Mouse (Mus musculus): ENCODE results near the gene Abl2. TPM values are rescaled to one million over a fixed set of nuclear protein-coding genes. Genes with fewer than 3 reads are reported as not detected.
"Not testable (repeated sequence)": the region's sequence is repeated elsewhere in the genome, so short reads cannot be mapped to it uniquely, and the experiment has no call there.

The Abl2 gene
- 21.4 and 29.2 TPM in 2 replicates for total RNA-seq (2014; rRNA removed)
- polyA plus RNA-seq (2015; fragmentation: Nextera tagmentation; extraction: Ambion mirVana), result 2.8 and 4.6 TPM in 2 replicates

DNA sequence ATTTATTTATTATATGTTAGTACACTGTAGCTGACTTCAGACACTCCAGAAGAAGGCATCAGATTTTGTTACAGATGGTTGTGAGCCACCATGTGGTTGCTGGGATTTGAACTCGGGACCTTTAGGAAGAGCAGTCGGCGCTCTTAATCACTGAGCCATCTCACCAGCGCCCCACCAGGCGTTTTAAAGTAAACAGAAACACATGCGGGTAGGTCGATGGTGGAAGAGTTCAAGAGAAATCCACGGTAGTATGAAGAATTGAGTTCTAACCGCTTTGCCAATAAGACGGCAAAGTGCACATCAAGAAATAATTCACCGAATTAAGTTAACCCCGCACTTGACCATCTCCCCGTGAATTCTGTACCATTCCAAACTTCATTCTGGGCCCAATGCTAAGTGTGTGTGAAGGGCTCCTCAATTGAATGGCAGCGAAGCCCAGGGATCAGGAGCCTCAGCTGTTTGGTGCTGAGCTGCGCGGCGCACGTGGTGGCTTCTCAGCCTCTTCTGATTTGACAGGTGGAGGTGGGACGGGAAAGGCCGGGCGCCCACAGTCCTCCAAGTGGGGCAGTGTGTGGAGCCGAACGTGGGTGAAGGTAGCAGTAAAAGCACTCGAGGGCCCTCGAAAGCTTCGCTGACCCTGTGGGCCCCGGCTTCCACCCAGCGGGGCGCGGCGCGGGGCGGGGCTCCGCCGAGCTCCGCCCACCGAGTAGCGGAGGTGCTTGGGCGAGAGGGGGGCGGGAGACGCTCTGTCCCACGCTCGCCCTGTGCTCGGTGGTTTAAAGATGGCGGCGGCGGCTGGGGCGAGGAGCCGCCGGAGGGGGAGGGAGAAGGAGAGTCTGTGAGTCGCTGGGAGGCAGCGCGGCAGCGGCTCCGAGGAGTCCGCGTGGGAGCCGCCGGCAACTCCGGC lies at the start of gene Abl2:
Gene Abl2 (plus strand): TSS at position 763 of the 907 bp plus-strand sequence.
- peak; percentile 30; the same call in 1 of the 2 replicates for TF ChIP-seq CTCF (IDR thresholded peaks at IDR 0.05; ENCODE audit: low read depth)
- H3K27me3 ChIP-seq (ENCODE audit: insufficient read depth, low read length), result no peaks in the 10 kb centered on the region
- peak within 1 kb of the TSS; percentile 99 for H3K27ac ChIP-seq (ENCODE audit: low read depth, low read length)
- peak; percentile 98 for ATAC-seq
- WGBS, result 7% methylated on average over 60 of the region's 60 CpGs
- peaks cover 4% of the 10 kb centered on the region; the same call in 1 of the 2 replicates for H3K4me1 ChIP-seq (ENCODE audit: insufficient read depth)
- DNase-seq, result peak; percentile 94
- no peaks in the 10 kb centered on the region for H3K9me3 ChIP-seq (ENCODE audit: low read length)
- H3K36me3 ChIP-seq (ENCODE audit: insufficient read depth), result no peaks in the 10 kb centered on the region
- peak within 1 kb of the TSS; percentile 96 for H3K9ac ChIP-seq
- H3K4me3 ChIP-seq (ENCODE audit: low read depth, low read length), result peak within 1 kb of the TSS; percentile 95
- peak within 1 kb of the TSS; percentile 52 for H3K4me2 ChIP-seq (ENCODE audit: low read depth)

DNA sequence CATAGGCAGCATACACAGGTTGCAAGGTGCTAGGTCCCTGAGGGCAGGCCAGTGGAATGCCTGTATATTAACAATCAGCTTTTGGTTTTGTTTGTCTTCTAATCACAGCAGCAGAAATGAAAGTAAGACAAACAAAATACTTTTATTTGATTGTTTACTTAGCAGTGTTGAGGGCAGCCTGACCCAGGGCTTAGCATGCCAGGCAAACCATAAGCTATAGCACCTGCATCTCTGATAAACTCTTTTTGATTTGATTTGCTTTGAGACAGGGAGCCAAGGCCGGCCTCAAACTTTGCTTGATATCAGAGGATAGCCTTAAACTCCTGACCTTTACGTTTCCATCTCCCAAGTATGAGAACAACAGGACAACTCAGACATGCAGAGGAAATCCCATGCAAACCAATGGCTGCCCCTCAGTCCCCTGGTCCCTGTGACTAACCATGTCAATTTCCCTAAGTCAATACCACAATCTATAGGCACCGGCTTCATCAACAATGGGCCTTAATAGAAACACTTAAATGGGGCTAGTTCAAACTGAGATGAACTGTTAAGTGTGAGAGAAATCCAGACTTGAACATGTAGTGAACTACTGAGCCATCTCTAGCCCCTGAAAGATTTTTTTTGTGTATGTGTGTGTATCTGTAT lies 38.3 kb upstream of the Abl2 start:
- H3K4me1 ChIP-seq (ENCODE audit: insufficient read depth), result no peaks in the 10 kb centered on the region
- DNase-seq, result no peak
- H3K4me2 ChIP-seq (ENCODE audit: low read depth), result no peak overlapping the region
- no peak for ATAC-seq
- no peaks in the 10 kb centered on the region for H3K36me3 ChIP-seq (ENCODE audit: insufficient read depth)
- TF ChIP-seq CTCF (IDR thresholded peaks at IDR 0.05; ENCODE audit: low read depth), result no peak
- 92% methylated on average over 3 of the region's 3 CpGs for WGBS
- H3K27ac ChIP-seq (ENCODE audit: low read depth, low read length), result no peak overlapping the region
- no peaks in the 10 kb centered on the region for H3K27me3 ChIP-seq (ENCODE audit: insufficient read depth, low read length)
- H3K9ac ChIP-seq, result no peak overlapping the region
- no peaks in the 10 kb centered on the region for H3K9me3 ChIP-seq (ENCODE audit: low read length)
- no peak overlapping the region for H3K4me3 ChIP-seq (ENCODE audit: low read depth, low read length)

DNA sequence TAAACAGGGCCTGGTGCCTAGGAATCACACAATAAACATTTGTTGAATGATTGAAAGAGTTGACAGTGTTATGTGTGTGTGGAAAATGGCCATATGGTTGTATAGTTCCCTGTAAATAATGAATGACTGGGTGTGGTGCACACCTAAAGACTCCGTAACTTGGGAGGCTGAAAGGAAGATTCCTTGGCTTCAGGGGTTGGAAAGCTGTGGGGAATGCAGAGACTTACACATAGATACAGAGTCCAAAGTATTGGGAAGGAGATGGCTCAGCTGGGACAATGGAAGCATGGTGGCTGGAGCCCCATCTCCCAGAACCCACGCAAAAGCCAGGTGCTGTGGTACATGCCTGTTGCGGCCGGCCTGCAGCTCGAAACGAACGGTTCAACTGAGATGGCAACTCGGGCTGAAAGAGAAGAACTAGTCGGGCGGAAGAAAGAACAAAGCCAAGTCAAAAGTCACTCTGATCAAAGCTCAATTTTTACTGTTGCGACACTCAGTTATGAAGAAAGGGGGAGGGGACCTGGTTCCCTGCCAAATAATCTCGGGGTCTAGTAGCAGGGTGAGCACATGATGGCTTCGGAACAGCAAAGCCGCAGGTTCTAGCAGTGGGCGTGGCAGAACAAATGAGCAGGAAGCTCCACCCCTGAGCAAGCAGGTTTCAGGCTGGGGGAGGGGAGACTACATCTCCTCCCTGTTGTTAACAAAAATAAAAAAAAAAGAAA lies 36.6 kb upstream of the Abl2 start:
- TF ChIP-seq CTCF (IDR thresholded peaks at IDR 0.05; ENCODE audit: low read depth), result no peak
- Histone ChIP-seq H3K9me3 (ENCODE audit: low read length) (no peaks in the 10 kb centered on the region), H3K36me3 (ENCODE audit: insufficient read depth) (no peaks in the 10 kb centered on the region), H3K27me3 (ENCODE audit: insufficient read depth, low read length) (no peaks in the 10 kb centered on the region), H3K27ac (ENCODE audit: low read depth, low read length) (no peak overlapping the region), H3K4me2 (ENCODE audit: low read depth) (0 out of 2 replicates have a peak overlapping the region, but pooled peaks have one; percentile 15), H3K9ac (no peak overlapping the region), H3K4me1 (ENCODE audit: insufficient read depth) (no peaks in the 10 kb centered on the region), H3K4me3 (ENCODE audit: low read depth, low read length) (no peak overlapping the region)
- 37% methylated on average over 15 of the region's 15 CpGs for WGBS
- DNase-seq (no peak), ATAC-seq (no peak)

DNA sequence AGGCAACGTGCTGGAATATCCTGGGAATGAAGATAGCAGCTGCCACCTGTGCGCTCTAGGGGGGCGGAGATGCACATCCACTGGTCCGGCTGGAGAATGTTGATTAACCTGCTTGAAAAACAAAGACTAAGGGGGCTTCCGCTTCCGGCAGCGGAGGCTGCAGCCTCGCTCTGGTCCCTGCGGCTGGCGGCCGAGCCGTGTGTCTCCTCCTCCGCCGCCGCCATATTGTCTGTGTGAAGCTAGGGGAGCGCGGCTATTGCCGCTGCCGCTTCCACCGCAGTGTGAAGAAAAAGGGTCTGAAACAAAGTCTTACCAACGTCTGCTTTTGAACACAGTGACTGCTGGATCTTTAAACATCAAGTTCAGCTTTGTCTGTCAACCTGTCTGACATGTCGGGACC lies 34.7 kb upstream of the Abl2 start, which contains the start of gene Gm10031:
Gene Gm10031 (plus strand): TSS at position 171 of the 400 bp plus-strand sequence.
- H3K27ac ChIP-seq (ENCODE audit: low read depth, low read length); H3K4me3 ChIP-seq (ENCODE audit: low read depth, low read length); H3K36me3 ChIP-seq (ENCODE audit: insufficient read depth); H3K4me2 ChIP-seq (ENCODE audit: low read depth); H3K9ac ChIP-seq; H3K27me3 ChIP-seq (ENCODE audit: insufficient read depth, low read length); H3K4me1 ChIP-seq (ENCODE audit: insufficient read depth); H3K9me3 ChIP-seq (ENCODE audit: low read length); DNase-seq: not testable (repeated sequence)
- ATAC-seq, result peak; percentile 92
- 94% methylated on average over 21 of the region's 22 CpGs for WGBS

DNA sequence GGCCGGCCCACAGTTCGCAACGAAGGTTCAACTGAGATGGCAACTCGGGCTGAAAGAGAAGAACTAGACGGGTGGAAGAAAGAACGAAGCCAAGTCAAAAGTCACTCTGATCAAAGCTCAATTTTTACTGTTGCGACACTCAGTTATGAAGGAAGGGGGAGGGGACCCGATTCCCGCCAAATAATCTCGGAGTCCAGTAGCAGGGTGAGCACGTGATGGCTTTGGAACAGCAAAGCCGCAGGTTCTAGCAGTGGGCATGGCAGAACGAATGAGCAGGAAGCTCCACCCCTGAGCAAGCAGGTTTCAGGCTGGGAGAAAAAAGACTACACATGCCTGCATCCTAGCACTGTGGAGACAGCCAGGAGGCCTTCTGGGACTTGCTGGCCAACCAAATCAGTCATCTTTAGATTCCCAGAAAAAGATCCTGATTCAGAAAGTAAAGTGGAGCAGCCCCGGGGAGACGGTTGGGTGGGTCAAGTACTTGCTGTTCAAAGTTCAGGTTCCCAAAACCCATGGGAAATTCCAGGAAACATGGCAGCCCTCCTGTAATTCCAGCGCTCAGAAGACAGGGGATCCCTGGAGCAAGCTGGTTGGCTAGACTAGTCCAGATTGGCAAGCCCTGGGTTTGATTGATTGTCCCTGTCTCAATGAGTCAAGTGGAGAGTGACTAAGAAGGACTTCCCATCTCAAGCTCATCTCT lies 26.0 kb upstream of the Abl2 start:
- H3K9me3 ChIP-seq (ENCODE audit: low read length); H3K4me3 ChIP-seq (ENCODE audit: low read depth, low read length); H3K27ac ChIP-seq (ENCODE audit: low read depth, low read length); H3K36me3 ChIP-seq (ENCODE audit: insufficient read depth); H3K27me3 ChIP-seq (ENCODE audit: insufficient read depth, low read length); H3K4me2 ChIP-seq (ENCODE audit: low read depth); H3K9ac ChIP-seq; H3K4me1 ChIP-seq (ENCODE audit: insufficient read depth); DNase-seq; ATAC-seq: not testable (repeated sequence)
- WGBS, result 88% methylated on average over 16 of the region's 16 CpGs

DNA sequence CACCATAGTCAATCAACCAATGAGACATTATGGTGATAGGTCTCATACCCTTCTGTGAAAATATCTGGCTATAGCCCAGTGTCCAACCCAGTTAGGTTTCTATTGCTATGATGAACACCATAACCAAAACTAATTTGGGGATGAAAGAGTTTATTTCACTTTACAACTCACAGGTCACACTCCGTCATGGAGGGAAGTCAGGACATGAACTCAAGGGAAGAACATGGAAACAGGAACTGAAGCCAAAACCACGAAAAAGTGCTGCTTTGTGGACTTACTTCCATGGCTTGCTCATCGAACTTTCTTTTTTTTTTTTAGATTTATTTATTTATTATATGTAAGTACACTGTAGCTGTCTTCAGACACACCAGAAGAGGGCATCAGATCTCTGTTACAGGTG lies 25.1 kb upstream of the Abl2 start:
- no peak for TF ChIP-seq CTCF (IDR thresholded peaks at IDR 0.05; ENCODE audit: low read depth)
- Histone ChIP-seq H3K4me3 (ENCODE audit: low read depth, low read length) (no peak overlapping the region), H3K27me3 (ENCODE audit: insufficient read depth, low read length) (no peaks in the 10 kb centered on the region), H3K4me2 (ENCODE audit: low read depth) (no peak overlapping the region), H3K9me3 (ENCODE audit: low read length) (no peaks in the 10 kb centered on the region), H3K36me3 (ENCODE audit: insufficient read depth) (no peaks in the 10 kb centered on the region), H3K27ac (ENCODE audit: low read depth, low read length) (no peak overlapping the region), H3K9ac (no peak overlapping the region), H3K4me1 (ENCODE audit: insufficient read depth) (no peaks in the 10 kb centered on the region)
- WGBS, result 91% methylated on average over 3 of the region's 3 CpGs
- no peak for ATAC-seq
- DNase-seq, result no peak

Data from forebrain, postnatal 0 days (tissue).